Mouse (Mus musculus) brown adipose tissue, adult 24 weeks (tissue): ENCODE measurements at regions not wholly inside any gene's neighbourhood (a gene's known extent, or its start where the extent isn't known, plus 50 kb on each side); places are given as distances from the start of the nearest gene placed in this dataset.

Source experiments
- H3K27ac ChIP-seq: fragments of 200-500 bp; replicated peaks from 2 replicates; pipeline ENCODE4 v1.5.1; 2012; ENCODE audit warnings: low read depth, mild to moderate bottlenecking, low read length
- H3K4me1 ChIP-seq: fragments of 200-500 bp; 2 replicates; pipeline ENCODE4 v1.6.1; 2012; ENCODE audit warnings: low read length, mixed read lengths; ENCODE audit not compliant: control insufficient read depth, insufficient read depth, insufficient read length
- H3K4me3 ChIP-seq: fragments of 200-500 bp; 2 replicates; pipeline ENCODE4 v1.5.1; 2012; ENCODE audit warnings: low read depth, mild to moderate bottlenecking, low read length, moderate library complexity; ENCODE audit not compliant: insufficient read depth

DNA sequence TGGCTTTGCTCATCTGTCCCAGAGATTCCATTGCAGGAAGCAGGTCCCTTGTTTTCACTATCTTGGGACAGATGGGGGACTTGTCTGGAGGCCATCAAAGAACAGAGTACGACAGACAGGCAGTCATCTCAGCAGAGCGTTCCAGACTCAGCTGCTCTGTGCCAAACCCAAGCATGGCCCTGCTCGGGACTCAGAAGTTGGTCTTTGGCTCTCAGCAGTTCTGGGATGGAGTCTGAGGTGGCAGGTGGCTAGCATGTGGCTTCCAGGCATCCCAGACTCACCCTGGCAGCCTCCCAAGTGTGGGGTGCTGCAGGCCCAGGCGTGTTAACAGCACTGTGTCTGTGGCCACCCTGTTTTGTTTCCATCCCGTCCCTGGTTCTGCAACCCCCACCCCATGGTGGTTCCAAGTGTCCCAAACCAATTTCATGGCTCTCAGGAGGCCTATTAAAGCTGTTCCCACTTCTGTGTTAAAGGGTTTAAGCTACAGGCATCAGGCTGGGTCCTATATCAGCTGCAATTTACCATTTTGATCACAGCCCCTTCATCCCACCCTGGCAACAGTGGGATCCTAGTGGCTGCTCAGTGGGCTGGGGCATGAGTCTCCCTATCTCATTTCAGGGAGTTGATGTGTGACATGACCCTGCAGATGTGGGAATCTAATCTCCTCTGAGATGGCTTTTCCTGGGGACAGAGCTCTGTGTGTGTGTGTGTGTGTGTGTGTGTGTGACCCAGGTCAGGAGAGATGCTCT is 51.1 kb upstream of the Sulf2 start:
- H3K4me1 ChIP-seq, result no peaks in the 10 kb centered on the region
- no peak overlapping the region for H3K27ac ChIP-seq
- H3K4me3 ChIP-seq, result no peak overlapping the region
